Mouse (Mus musculus) G1E-ER4 (cell line): Measurements from ENCODE around the gene Tnni3. TPM values are rescaled to one million over a fixed set of nuclear protein-coding genes. Genes with fewer than 3 reads are reported as not detected.

Experiments used
- GATA1 ChIP-seq: IDR thresholded peaks from one replicate; pipeline ENCODE4 v1.8.0; 2012; ENCODE audit warnings: low read length, inconsistent platforms
- polyA plus RNA-seq: library from polyadenylated mRNA; stranded (reverse); fragments of >175 nt; gene quantifications from 2 replicates; pipeline ENCODE4 v1.2.3, GENCODE M21; 2012

The Tnni3 gene
- polyA plus RNA-seq, 1 experiment, result 0.81 TPM

- no peak for TF ChIP-seq GATA1
These were observed 15.8 kb downstream of the Tnni3 start for GRCm38 (mm10) chr7:4508062-4508738.

GRCm38 (mm10) chr7:4507220-4507619 is 16.8 kb downstream of the Tnni3 start:
- no peak for TF ChIP-seq GATA1

- TF ChIP-seq GATA1, result no peak
These were observed 19.2 kb downstream of the Tnni3 start for GRCm38 (mm10) chr7:4504646-4505435.

GRCm38 (mm10) chr7:4503858-4504257 is 20.2 kb downstream of the Tnni3 start:
- TF ChIP-seq GATA1, result no peak

- no peak for TF ChIP-seq GATA1
These were observed 20.9 kb downstream of the Tnni3 start for GRCm38 (mm10) chr7:4503100-4503499.

- TF ChIP-seq GATA1, result peak; percentile 90
These were observed 21.5 kb downstream of the Tnni3 start for GRCm38 (mm10) chr7:4502421-4503090.

GRCm38 (mm10) chr7:4501558-4502397 is 22.3 kb downstream of the Tnni3 start, which contains the start of gene Ppp1r12c:
Gene Ppp1r12c, minus strand, starts transcription at chr7:4501680.
- no peak for TF ChIP-seq GATA1

- TF ChIP-seq GATA1, result no peak
These were observed 23.0 kb downstream of the Tnni3 start for GRCm38 (mm10) chr7:4500892-4501471.

- no peak for TF ChIP-seq GATA1
These were observed 25.0 kb downstream of the Tnni3 start for GRCm38 (mm10) chr7:4499034-4499433.

GRCm38 (mm10) chr7:4498251-4498650 is 25.8 kb downstream of the Tnni3 start:
- no peak for TF ChIP-seq GATA1

GRCm38 (mm10) chr7:4497271-4497903 is 26.6 kb downstream of the Tnni3 start:
- no peak for TF ChIP-seq GATA1

- no peak for TF ChIP-seq GATA1
These were observed 27.6 kb downstream of the Tnni3 start for GRCm38 (mm10) chr7:4496468-4496867.

- no peak for TF ChIP-seq GATA1
These were observed 30.0 kb downstream of the Tnni3 start for GRCm38 (mm10) chr7:4493991-4494390.
